Mouse (Mus musculus) kidney, postnatal 14 days (tissue): Measurements from ENCODE around the gene Atp6v0c.
A peak's percentile ranks its signal among the peaks of the same experiment; 100 is the strongest.

Source experiments
- DNase-seq: peaks from one replicate; pipeline ENCODE4 v3.0.0; 2022; ENCODE audit warnings: mixed read lengths

Gene Atp6v0c

DNA sequence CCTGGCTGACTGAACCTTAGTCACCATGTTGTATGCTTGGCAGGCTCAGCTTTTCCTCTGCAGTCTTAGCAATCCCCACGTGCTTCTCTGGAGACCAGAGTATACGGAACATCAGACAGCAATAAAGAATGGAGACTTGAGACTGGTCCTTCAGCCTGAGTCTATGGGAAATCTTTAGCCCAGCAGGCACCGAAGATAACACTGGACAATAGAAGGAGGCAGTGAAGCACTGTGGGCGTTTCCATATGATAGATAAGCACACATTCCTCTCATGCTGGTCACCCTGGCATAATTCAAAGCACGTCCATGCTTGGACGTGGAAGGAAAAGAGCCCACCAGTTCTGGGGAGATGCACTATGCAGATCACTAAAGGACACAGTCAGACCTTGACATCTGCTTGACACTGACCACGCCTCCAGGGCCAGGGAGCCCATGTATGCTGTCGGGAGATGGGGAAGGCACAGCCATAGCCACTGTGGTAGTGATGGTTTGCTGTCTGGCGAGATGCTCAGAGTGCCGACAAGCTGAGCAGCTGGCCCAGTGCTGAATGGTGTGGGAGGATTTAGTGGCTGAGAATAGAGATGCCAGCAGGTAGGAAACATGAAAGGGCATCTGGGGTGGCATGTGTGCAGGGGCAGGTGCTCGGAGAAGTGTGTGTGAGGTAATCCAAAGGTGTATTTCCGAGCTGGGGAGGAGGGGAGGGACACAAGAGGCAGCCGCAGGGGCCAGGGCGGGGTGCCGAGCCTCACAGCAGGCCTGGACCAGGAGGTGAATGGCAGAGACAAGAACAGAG, 27.7 kb upstream of the Atp6v0c start:
- DNase-seq, result no peak

DNA sequence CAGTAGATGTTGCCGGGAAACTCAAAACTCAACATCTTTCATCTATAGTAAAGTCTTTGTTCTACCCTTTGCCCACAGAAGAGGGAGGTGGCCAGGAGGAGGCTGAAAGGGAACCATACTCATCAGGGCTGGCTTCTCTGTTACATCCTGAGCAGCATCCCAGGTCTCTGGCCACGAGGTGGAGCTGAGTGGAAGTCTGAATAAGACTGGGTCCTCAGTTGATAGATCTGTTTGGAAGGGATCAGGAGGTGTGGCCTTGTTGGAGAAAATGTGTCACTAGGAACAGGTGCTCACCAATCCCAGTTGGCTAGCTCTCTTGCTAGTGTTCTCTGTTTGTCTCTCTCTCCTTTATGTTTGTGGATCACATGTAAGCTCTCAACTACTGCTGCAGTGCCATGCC, 25.8 kb upstream of the Atp6v0c start:
- DNase-seq, result no peak

DNA sequence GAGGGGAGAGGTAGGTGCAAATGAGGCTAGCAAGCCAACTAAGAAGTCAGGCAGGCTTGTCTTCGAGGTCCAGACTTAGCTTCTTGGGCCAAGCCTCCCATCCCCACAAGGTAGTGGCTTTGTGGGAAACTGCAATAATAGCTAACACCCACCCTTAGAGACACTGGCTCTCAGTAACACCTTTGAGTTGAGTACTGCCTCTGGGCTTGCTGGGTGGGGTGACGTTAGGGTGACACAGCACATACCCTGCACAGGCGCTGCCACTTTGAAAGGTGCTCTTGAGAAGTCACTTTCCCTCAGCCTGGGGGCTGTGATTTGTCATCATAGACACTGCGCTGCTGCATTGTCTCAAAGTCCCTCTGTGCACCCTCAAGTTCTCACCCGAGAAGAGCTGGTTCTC, 24.3 kb upstream of the Atp6v0c start:
- no peak for DNase-seq

DNA sequence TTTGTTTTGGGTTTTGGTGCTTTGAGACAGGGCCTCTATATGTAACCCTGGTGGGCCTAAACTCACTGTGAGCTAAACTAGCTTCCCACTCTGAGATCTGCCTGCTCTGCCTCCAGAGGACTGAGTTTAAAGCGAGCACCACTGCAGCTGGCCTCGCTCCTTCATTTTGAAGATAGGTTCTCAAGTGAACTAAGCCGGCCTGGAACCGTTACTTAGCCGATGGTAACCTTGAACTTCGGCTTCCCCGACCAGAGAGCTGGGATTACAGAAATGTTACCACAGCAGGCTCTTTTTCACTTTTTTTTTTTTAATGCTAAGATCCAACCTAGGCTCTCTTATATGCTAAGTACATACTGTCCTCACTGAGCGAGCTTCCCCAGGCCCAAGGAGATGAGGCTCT, 23.8 kb upstream of the Atp6v0c start:
- DNase-seq, result no peak

DNA sequence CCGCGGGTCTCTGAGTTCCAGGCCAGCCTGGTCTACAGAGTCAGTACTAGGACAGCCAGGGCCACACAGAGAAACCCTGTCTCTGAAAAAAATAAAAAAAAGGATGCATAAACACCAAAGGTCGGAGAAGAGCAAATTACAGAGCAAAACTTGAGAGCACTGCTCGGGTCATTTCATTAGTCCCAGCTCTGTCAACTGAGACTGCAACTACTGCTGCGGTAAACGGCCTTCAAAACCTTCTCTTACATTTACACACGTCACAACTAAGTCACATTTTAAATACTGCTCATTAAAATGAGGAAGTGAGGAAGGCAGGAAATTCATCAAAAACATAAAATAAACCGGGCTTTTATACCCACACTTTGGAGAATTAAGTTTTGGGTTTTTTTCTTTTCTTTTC, 23.3 kb upstream of the Atp6v0c start:
- no peak for DNase-seq

DNA sequence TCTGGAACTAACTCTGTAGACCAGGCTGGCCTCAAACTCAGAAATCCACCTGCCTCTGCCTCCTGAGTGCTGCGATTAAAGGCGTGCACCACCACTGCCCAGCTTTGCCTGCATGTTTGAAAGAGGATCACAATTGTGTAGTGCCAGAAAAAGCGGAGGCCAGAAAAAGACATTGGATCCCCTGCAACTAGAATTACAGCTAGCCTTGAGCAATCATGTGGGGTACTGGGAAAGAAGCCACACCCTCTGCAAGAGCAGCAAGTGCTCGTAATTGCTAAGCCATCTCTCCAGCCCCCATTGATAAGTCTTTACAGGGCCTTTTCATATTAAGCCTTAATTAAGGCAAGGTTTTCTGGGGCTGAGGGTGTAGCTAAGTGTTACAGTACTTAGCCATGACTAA, 22.0 kb upstream of the Atp6v0c start:
- DNase-seq, result no peak

DNA sequence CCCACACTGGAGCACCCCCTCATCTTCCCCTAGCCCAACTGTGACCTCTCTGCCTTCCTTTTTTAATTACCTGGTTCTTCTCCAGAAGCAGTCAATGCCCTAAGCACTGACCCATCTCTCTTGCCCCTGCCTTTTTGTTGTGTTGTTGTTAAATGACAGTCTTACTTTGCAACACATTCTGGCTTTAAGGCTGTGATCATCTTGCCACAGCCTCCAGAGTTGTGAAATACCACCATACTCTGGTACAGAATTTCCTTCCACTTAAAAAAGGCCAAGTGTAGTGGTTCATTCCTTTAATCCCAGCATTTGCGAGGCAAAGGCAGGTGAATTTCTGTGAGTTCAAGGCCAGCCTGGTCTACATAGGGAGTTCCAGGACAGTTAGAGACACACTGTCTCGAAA, 21.4 kb upstream of the Atp6v0c start:
- DNase-seq, result no peak

DNA sequence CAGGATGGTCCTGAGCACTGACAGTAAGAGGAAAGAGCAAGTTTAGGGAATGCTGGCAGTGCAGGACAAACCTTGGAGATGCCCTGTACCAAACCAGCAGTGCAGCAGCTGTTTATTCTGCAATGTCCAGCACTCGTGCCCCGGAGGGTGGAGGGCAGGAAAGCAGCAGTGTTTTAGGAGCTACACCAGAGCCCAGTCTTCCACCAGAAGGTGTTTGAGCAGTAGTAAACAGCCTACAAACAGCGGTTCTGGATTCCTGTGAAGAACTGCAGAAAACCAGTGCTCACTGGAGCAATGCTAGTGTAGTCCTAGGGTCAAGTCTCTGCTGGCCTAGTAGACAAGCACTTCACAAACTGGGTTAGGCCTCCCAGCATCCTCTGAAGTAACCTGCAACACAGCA, 4.8 kb upstream of the Atp6v0c start:
- DNase-seq, result no peak

- DNase-seq, result peak; percentile 76
These were observed 3.9 kb upstream of the Atp6v0c start for GRCm38 (mm10) chr17:24173423-24173822.

DNA sequence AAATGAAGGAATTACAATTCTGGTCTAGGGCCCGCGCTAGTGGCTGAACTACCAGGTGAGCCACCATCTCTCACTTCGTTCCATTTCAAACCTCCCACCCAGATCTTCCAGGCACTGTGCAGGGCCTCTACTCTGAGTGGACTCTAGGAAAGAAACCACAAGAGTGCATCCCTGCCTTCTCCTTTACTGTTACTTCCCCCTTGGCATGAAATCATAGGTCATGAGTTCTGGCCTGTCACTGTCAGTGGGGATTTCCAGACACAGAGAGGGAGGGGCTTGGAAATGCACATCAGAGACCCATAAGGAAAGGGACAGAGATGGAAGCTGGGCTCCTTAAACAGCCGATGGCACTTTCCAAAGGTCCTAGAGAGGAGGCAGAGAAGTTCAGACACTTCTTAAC, 2.2 kb upstream of the Atp6v0c start:
- DNase-seq, result no peak

GRCm38 (mm10) chr17:24170729-24171128, 1.2 kb upstream of the Atp6v0c start:
- no peak for DNase-seq

- DNase-seq, result no peak
These were observed 623 bp upstream of the Atp6v0c start for GRCm38 (mm10) chr17:24170125-24170524.

- DNase-seq, result peak; percentile 76
These were observed 768 bp downstream of the Atp6v0c start for GRCm38 (mm10) chr17:24168590-24169277.

GRCm38 (mm10) chr17:24167891-24168505, 1.5 kb downstream of the Atp6v0c start:
- DNase-seq, result no peak

DNA sequence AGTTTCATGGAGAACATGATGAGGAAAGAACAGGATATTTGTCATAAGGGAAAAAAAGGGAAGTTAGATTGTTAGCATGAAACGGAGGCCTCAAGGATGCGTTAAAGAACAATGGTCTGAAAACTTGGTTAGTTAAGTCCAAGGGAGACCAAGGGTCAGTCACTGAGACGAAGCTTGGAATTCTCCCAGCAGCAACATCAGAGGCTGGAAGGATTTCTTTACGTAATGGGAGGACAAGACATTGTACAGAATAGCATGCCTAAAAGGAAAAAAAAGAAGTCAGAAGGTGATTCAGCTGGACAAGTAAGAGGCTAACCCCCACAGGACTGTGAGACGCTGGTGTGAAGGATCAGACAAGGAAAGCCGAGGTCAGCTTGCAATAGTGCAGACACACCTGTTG, 2.4 kb downstream of the Atp6v0c start:
- DNase-seq, result peak; percentile 39

- DNase-seq, result peak; percentile 70
These were observed 4.8 kb downstream of the Atp6v0c start for GRCm38 (mm10) chr17:24164566-24165259.

- DNase-seq, result peak; percentile 99
These were observed 6.1 kb downstream of the Atp6v0c start, which contains the start of gene Amdhd2 for GRCm38 (mm10) chr17:24163176-24163962. Amdhd2 (minus strand) TSS chr17:24163766.

DNA sequence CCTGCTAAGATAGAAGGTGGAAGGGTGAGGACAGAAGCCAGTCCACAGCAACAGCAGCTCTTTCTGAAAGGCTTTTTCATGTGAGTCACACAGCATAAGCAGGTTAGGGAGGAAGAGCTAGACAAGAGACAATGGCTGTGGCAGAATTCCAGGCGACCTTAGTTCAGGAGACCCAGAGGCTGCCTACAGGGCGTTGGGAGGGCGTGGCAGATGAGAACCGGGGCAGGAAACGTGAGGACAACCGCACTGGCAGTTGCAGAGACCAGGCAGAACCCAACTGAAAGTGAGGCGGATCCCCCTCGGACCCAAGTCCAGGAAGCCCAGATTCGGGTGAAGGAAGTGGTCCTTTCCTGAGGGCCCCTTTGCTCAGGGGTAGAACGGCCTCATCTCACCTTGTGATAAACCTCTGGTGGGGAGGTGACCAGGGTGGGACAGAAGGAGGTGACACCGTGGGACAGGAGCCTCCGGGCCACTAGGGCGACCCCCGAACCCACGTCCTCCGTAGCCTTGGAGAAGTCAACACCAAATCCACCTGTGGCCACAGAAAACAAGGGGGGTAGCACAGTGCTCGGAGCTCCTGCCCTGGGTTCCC, 6.8 kb downstream of the Atp6v0c start:
- peak; percentile 88 for DNase-seq

DNA sequence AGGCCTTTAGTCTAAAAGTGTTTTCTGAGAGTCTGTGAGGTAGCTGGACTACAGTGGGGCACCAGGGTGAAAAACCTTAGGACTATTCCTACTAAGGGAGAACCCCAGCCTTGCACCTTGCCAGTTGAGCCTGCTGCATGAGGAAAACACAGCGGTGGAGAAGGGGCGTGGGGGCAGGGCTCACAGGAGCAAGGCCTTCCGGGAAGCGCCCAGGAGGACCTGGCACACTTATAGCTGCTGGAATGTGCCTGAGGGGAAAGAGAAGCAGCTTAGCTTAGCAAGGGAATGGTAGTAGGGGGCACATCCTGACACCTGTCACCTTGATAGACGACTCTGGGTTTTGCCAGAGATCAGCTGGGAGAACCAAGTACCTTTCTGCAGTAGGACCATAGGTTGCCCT, 8.0 kb downstream of the Atp6v0c start:
- no peak for DNase-seq

DNA sequence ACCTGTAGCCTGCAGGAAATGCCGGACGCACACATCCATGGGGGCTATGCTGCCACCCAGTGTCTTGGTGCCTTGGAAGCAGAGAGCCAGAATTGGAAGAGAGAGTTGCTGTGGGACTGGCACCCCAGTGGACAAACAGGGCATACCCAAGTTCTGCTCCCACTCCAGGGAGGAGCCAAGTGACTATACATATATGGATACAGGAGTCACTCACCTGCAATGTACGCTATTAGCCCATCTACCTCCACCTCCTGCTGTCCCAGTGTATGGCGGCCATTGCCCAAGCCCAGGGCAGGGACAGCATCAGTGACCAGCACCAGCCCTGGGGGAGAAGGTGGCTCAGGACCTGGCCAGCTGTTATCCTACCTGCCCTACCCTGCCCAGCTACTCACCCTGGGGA, 12.0 kb downstream of the Atp6v0c start:
- no peak for DNase-seq

DNA sequence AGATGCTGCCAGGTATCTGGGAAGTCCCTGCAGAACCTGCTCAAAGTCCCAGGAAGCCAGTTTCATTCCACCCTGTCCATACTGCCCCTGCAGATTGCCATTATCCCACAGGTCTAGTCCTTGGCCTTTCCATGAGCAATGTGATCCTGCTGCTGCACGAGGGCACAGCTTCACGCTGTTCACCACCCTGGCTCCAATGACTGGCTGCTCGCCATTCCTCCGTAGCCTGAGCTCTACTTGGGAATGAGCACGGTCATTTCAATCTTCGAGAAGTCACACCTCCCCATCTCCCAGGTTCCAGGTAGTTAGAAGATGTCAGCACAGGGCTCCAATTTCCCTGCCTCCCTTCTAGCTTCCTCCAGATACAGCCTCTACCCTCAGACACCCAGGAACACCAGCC, 12.4 kb downstream of the Atp6v0c start:
- DNase-seq, result no peak

DNA sequence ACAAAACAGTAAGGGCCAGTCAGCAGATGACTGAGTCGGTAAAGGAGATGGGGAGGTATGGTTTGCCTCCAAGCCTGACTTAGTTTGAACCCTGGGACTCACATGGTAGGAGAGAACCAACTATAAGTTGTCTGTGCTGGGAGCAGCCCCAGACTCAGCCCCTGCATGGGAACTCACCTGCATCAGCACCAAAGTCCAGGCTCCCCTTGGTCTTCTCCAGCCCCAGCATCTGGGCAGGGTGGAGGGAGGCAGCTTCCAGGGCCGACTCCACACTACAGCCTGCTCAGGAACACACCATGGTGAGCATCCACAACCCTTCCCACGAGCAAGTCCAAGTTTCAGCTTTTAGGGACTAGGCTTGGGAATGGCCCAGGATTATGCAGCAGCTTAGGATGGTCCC, 13.1 kb downstream of the Atp6v0c start:
- no peak for DNase-seq
